Mouse (Mus musculus) left cerebral cortex, postnatal 25 days (tissue): ENCODE data around the gene Tagap. TPM values are rescaled to one million over a fixed set of nuclear protein-coding genes. Genes with fewer than 3 reads are reported as not detected.
"Not testable (repeated sequence)": the region's sequence is repeated elsewhere in the genome, so short reads cannot be mapped to it uniquely, and the experiment has no call there.

ENCODE experiments used
- DNase-seq, 2 experiments: peaks; one replicate each; pipeline ENCODE4 v3.0.0; 2022; ENCODE audit warnings: low spot score in 2 of 2, mixed read lengths in 1 of 2
- intact Hi-C: fragments of 180-260 bp; cut with DNase I; formaldehyde crosslinking; loops from one replicate; pipeline ENCODE4 v1.15.1; 2025
- total RNA-seq, 2 experiments: library from RNA; stranded (reverse); gene quantifications; 2 replicates each; pipeline ENCODE4 v1.2.3; 2021

The Tagap gene
- total RNA-seq, 2 experiments from 2014 or later = 4.9 to 5.8 TPM

- no peak for DNase-seq
- intact Hi-C loops = no loop called here
Observed at GRCm38 (mm10) chr17:7905936-7906685, 19.7 kb upstream of the Tagap start.

GRCm38 (mm10) chr17:7914596-7915227 is 11.1 kb upstream of the Tagap start:
- intact Hi-C loops = no loop called here

GRCm38 (mm10) chr17:7915791-7916190 is 10.0 kb upstream of the Tagap start:
- DNase-seq = no peak
- intact Hi-C loops = no loop called here

More at GRCm38 (mm10) chr17:7914596-7915227, 11.1 kb upstream of the Tagap start:
- DNase-seq = no peak

- no peak for DNase-seq
- intact Hi-C loops = no loop called here
Observed at GRCm38 (mm10) chr17:7916782-7917574, 8.8 kb upstream of the Tagap start.

- intact Hi-C loops = no loop called here
Observed at GRCm38 (mm10) chr17:7918355-7918754, 7.4 kb upstream of the Tagap start.

GRCm38 (mm10) chr17:7919209-7919608 is 6.6 kb upstream of the Tagap start:
- intact Hi-C loops = no loop called here
- DNase-seq = no peak

More at GRCm38 (mm10) chr17:7918355-7918754, 7.4 kb upstream of the Tagap start:
- DNase-seq = no peak

GRCm38 (mm10) chr17:7922564-7922963 is 3.2 kb upstream of the Tagap start:
- DNase-seq = no peak
- intact Hi-C loops = no loop called here

- intact Hi-C loops = no loop called here
- no peak for DNase-seq
Observed at GRCm38 (mm10) chr17:7924185-7924725, 1.5 kb upstream of the Tagap start.

GRCm38 (mm10) chr17:7927582-7928535 is 2.1 kb downstream of the Tagap start:
- intact Hi-C loops = loop anchor here (2.0 kb wide), 1 partner anchor 59 kb away; no protein-coding TSS in a partner anchor

GRCm38 (mm10) chr17:7928662-7929061 is 2.9 kb downstream of the Tagap start:
- intact Hi-C loops = loop anchor here (2.0 kb wide), 1 partner anchor 60 kb away; no protein-coding TSS in a partner anchor

More at GRCm38 (mm10) chr17:7927582-7928535, 2.1 kb downstream of the Tagap start:
- peak; percentile 67 to 71 for DNase-seq

GRCm38 (mm10) chr17:7929279-7929678 is 3.5 kb downstream of the Tagap start:
- no peak for DNase-seq
- intact Hi-C loops = loop anchor here (2.0 kb wide), 1 partner anchor 60 kb away; no protein-coding TSS in a partner anchor

More at GRCm38 (mm10) chr17:7928662-7929061, 2.9 kb downstream of the Tagap start:
- no peak for DNase-seq

GRCm38 (mm10) chr17:7931096-7931990 is 5.5 kb downstream of the Tagap start:
- intact Hi-C loops = no loop called here

GRCm38 (mm10) chr17:7932121-7932520 is 6.3 kb downstream of the Tagap start:
- DNase-seq, intact Hi-C loops: not testable (repeated sequence)

More at GRCm38 (mm10) chr17:7931096-7931990, 5.5 kb downstream of the Tagap start:
- DNase-seq = no peak

- peak; percentile 43 to 70 for DNase-seq
- intact Hi-C loops = loop anchor here (2.0 kb wide), 1 partner anchor 71 kb away; no protein-coding TSS in a partner anchor
Observed at GRCm38 (mm10) chr17:7939640-7940039, 13.8 kb downstream of the Tagap start.

GRCm38 (mm10) chr17:7945117-7946052 is 19.6 kb downstream of the Tagap start, which contains the start of gene Rsph3a:
Rsph3a (plus strand) TSS chr17:7945614.
- intact Hi-C loops = not testable (repeated sequence)
- peak; percentile 84 to 88 for DNase-seq

GRCm38 (mm10) chr17:7946053-7946627 is 20.3 kb downstream of the Tagap start:
- not testable (repeated sequence) for DNase-seq

More at GRCm38 (mm10) chr17:7946053-7946627, 20.3 kb downstream of the Tagap start:
- intact Hi-C loops = not testable (repeated sequence)
